Mouse (Mus musculus): ENCODE data around the gene Rsph14. TPM values are rescaled to one million over a fixed set of nuclear protein-coding genes. Genes with fewer than 3 reads are reported as not detected.

The Rsph14 gene
- total and polyA plus RNA-seq, 3 experiments: not detected

GRCm38 (mm10) chr10:75059396-75059795, 27.0 kb upstream of the Rsph14 start:
- no peaks in the 10 kb centered on the region for H3K9me3 ChIP-seq (replicated peaks; ENCODE audit: insufficient read depth, low read length)
- H3K4me1 ChIP-seq (ENCODE audit: control insufficient read depth in 1 of 2, insufficient read depth in 2 of 2, low read length in 2 of 2): no peaks in the 10 kb centered on the region
- no peaks in the 10 kb centered on the region; a peak in 1 of 4 replicates for H3K27me3 ChIP-seq (ENCODE audit: control insufficient read depth in 1 of 2, insufficient read depth in 2 of 2, low read length in 2 of 2)
- no peaks in the 10 kb centered on the region for H3K79me2 ChIP-seq (ENCODE audit: control insufficient read depth, insufficient read depth, low read length, poor library complexity)
- H3K27ac ChIP-seq (ENCODE audit: control insufficient read depth, low read depth, low read length): no peak overlapping the region
- TF ChIP-seq CHD2 (IDR thresholded peaks at IDR 0.05; ENCODE audit: low read length) (no peak), JUND (IDR thresholded peaks at IDR 0.05; ENCODE audit: low read depth, low read length) (no peak), HCFC1 (IDR thresholded peaks at IDR 0.05; ENCODE audit: low read depth, low read length) (no peak), MAFK (IDR thresholded peaks at IDR 0.05; ENCODE audit: borderline replicate concordance, low read depth, low read length) (no peak), USF1 (IDR thresholded peaks at IDR 0.05; ENCODE audit: low read depth, low read length) (no peak), POLR2A (IDR thresholded peaks at IDR 0.05; ENCODE audit: control insufficient read depth in 1 of 2, insufficient read depth in 1 of 2, low read depth in 1 of 2, low read length in 2 of 2, poor library complexity in 1 of 2) (no peak), UBTF (IDR thresholded peaks at IDR 0.05; ENCODE audit: borderline replicate concordance, insufficient read depth, low read depth, low read length) (no peak), SIN3A (IDR thresholded peaks at IDR 0.05; ENCODE audit: low read length) (no peak)
- no peaks in the 10 kb centered on the region for H3K36me3 ChIP-seq (ENCODE audit: control insufficient read depth in 1 of 2, insufficient read depth in 2 of 2, low read length in 2 of 2)
- DNase-seq (ENCODE audit: low read depth, low spot score): no peak
- no peak overlapping the region for H3K4me3 ChIP-seq (ENCODE audit: control insufficient read depth in 1 of 2, insufficient read depth in 1 of 2, low read depth in 2 of 2, low read length in 2 of 2)
- no peak overlapping the region for H3K9ac ChIP-seq (ENCODE audit: control insufficient read depth, low read depth, low read length, poor library complexity, severe bottlenecking)

GRCm38 (mm10) chr10:75058761-75059395, 26.5 kb upstream of the Rsph14 start:
- H3K36me3 ChIP-seq (ENCODE audit: control insufficient read depth in 1 of 2, insufficient read depth in 2 of 2, low read length in 2 of 2): no peaks in the 10 kb centered on the region
- H3K9ac ChIP-seq (ENCODE audit: control insufficient read depth, low read depth, low read length, poor library complexity, severe bottlenecking): no peak overlapping the region
- no peaks in the 10 kb centered on the region for H3K79me2 ChIP-seq (ENCODE audit: control insufficient read depth, insufficient read depth, low read length, poor library complexity)
- no peaks in the 10 kb centered on the region; a peak in 1 of 4 replicates for H3K27me3 ChIP-seq (ENCODE audit: control insufficient read depth in 1 of 2, insufficient read depth in 2 of 2, low read length in 2 of 2)
- H3K9me3 ChIP-seq (replicated peaks; ENCODE audit: insufficient read depth, low read length): no peaks in the 10 kb centered on the region
- no peaks in the 10 kb centered on the region for H3K4me1 ChIP-seq (ENCODE audit: control insufficient read depth in 1 of 2, insufficient read depth in 2 of 2, low read length in 2 of 2)
- TF ChIP-seq USF1 (IDR thresholded peaks at IDR 0.05; ENCODE audit: low read depth, low read length): no peak
- no peak for TF ChIP-seq GATA1 (IDR thresholded peaks at IDR 0.05; ENCODE audit: low read depth, low read length)
- TF ChIP-seq NRF1 (IDR thresholded peaks at IDR 0.05; ENCODE audit: insufficient read depth, low read depth, low read length, poor library complexity, severe bottlenecking): no peak
- TF ChIP-seq TCF12 (IDR thresholded peaks at IDR 0.05; ENCODE audit: low read depth, low read length): no peak
- no peak for TF ChIP-seq EP300 (IDR thresholded peaks at IDR 0.05; ENCODE audit: low read depth in 1 of 2, low read length in 2 of 2)
- no peak overlapping the region for H3K27ac ChIP-seq (ENCODE audit: control insufficient read depth, low read depth, low read length)
- no peak overlapping the region for H3K4me3 ChIP-seq (ENCODE audit: control insufficient read depth in 1 of 2, insufficient read depth in 1 of 2, low read depth in 2 of 2, low read length in 2 of 2)
- no peak for DNase-seq (ENCODE audit: low read depth, low spot score)

- no peaks in the 10 kb centered on the region for H3K79me2 ChIP-seq (ENCODE audit: control insufficient read depth, insufficient read depth, low read length, poor library complexity)
- no peaks in the 10 kb centered on the region for H3K4me1 ChIP-seq (ENCODE audit: control insufficient read depth in 1 of 2, insufficient read depth in 2 of 2, low read length in 2 of 2)
Observed at GRCm38 (mm10) chr10:75058336-75058735, 25.9 kb upstream of the Rsph14 start.

More at GRCm38 (mm10) chr10:75058336-75058735, 25.9 kb upstream of the Rsph14 start:
- DNase-seq (ENCODE audit: low read depth, low spot score): no peak
- no peak overlapping the region for H3K4me3 ChIP-seq (ENCODE audit: control insufficient read depth in 1 of 2, insufficient read depth in 1 of 2, low read depth in 2 of 2, low read length in 2 of 2)
- H3K36me3 ChIP-seq (ENCODE audit: control insufficient read depth in 1 of 2, insufficient read depth in 2 of 2, low read length in 2 of 2): no peaks in the 10 kb centered on the region
- no peak overlapping the region for H3K9ac ChIP-seq (ENCODE audit: control insufficient read depth, low read depth, low read length, poor library complexity, severe bottlenecking)
- H3K9me3 ChIP-seq (replicated peaks; ENCODE audit: insufficient read depth, low read length): no peaks in the 10 kb centered on the region
- no peaks in the 10 kb centered on the region; a peak in 1 of 4 replicates for H3K27me3 ChIP-seq (ENCODE audit: control insufficient read depth in 1 of 2, insufficient read depth in 2 of 2, low read length in 2 of 2)
- H3K27ac ChIP-seq (ENCODE audit: control insufficient read depth, low read depth, low read length): no peak overlapping the region
- TF ChIP-seq UBTF (IDR thresholded peaks at IDR 0.05; ENCODE audit: borderline replicate concordance, insufficient read depth, low read depth, low read length): no peak
- no peak for TF ChIP-seq GABPA (IDR thresholded peaks at IDR 0.05; ENCODE audit: low read depth, low read length)
- TF ChIP-seq ETS1 (IDR thresholded peaks at IDR 0.05; ENCODE audit: low read depth, low read length): no peak
- no peak for TF ChIP-seq MAZ (IDR thresholded peaks at IDR 0.05; ENCODE audit: low read depth, low read length)
- no peak for TF ChIP-seq MAX (IDR thresholded peaks at IDR 0.05; ENCODE audit: low read length)
- TF ChIP-seq TBP (IDR thresholded peaks at IDR 0.05; ENCODE audit: low read depth, low read length): no peak
- TF ChIP-seq MAFK (IDR thresholded peaks at IDR 0.05; ENCODE audit: borderline replicate concordance, low read depth, low read length): no peak
- no peak for TF ChIP-seq POLR2AphosphoS5 (IDR thresholded peaks at IDR 0.05; ENCODE audit: borderline replicate concordance, low read depth, low read length)
- no peak for TF ChIP-seq JUND (IDR thresholded peaks at IDR 0.05; ENCODE audit: low read depth, low read length)
- TF ChIP-seq MXI1 (IDR thresholded peaks at IDR 0.05; ENCODE audit: low read depth, low read length): no peak
- TF ChIP-seq ELF1 (IDR thresholded peaks at IDR 0.05; ENCODE audit: low read depth, low read length): no peak
- TF ChIP-seq BHLHE40 (IDR thresholded peaks at IDR 0.05; ENCODE audit: borderline replicate concordance, low read depth, low read length): no peak
- no peak for TF ChIP-seq NELFE (IDR thresholded peaks at IDR 0.05; ENCODE audit: low read depth, low read length)
- no peak for TF ChIP-seq ZKSCAN1 (IDR thresholded peaks at IDR 0.05; ENCODE audit: low read depth, low read length)
- TF ChIP-seq POLR2AphosphoS2 (IDR thresholded peaks at IDR 0.05; ENCODE audit: low read length): no peak
- no peak for TF ChIP-seq CHD2 (IDR thresholded peaks at IDR 0.05; ENCODE audit: low read length)
- TF ChIP-seq MYC (IDR thresholded peaks at IDR 0.05; ENCODE audit: low read depth, low read length): no peak
- no peak for TF ChIP-seq TCF12 (IDR thresholded peaks at IDR 0.05; ENCODE audit: low read depth, low read length)
- TF ChIP-seq USF1 (IDR thresholded peaks at IDR 0.05; ENCODE audit: low read depth, low read length): no peak
- TF ChIP-seq HCFC1 (IDR thresholded peaks at IDR 0.05; ENCODE audit: low read depth, low read length): no peak
